Mouse (Mus musculus) CD4-positive, CD25-positive, alpha-beta regulatory T cell, adult 9 weeks (primary cell): ENCODE data around the gene Spns3. TPM values are rescaled to one million over a fixed set of nuclear protein-coding genes. Genes with fewer than 3 reads are reported as not detected.

Experiments
- polyA plus RNA-seq: library from polyadenylated mRNA; unstranded; fragments of 100-300 nt; shearing (Covaris generic); gene quantifications from one replicate; pipeline ENCODE4 v1.2.1, GENCODE M21; 2017

Gene Spns3
- polyA plus RNA-seq, result 0.69 TPM

DNA sequence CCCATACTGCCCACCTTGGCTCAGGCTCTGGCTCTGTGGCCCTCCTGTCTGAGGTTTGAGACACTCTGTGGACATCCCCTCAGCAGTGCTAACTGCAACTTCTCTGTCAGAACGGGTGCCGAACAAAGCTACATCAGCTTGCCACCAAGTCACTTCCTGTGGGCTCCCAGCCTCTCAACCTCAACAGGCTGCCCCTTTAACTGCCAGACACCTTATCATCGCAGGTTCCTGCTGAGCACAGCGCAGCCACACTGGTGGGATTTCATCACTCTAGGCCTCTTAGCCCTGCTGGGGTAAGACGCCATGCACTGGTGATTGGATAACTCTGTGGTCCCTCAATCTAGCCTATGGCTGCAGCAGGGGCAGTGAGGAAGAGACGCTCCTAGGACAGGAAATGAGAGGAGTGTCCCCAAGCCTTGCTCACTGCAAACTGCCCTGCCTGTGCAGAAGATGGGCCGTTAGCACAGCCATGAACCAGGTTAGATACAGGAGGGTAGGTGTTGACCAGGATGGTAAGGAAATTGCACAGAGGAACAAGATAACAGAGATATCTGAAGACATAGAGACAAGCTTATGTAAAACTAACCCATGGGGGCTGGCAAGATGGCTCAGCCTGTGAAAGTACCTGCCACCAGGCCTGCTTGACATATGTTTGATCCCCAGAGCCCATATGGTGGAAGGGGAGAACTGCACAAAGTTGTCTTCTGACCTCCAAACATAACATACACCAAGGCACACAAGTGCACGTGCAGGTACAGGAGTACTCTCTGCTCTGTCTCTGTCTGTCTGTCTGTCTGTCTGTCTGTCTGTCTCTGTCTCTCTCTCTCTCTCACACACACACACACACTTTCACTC lies at the start of gene Spns3:
Gene Spns3, minus strand, starts transcription at position 373 of the 855 bp plus-strand sequence.

DNA sequence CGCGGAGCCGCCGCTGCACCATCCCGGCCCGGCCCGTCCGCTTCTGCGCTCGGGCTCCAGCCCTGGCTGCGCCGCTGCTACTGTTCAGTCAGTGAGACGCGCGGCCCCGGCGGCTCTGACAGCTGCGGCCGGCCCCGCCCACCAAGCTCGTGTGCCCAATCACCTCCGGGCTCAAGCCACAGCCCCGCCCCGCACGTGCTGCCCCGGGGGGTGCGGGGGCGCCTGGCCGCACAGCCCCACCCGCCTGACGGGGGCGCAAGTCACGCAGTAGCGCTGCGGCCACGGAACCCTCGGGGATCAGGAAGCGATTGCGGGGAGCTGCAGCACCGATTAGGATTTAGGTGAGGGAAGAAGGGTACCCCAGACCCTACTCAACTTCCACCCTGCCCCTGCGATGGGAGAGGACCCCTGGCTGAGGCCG lies 60.4 kb downstream of the Spns3 start, which contains the start of gene Spns2:
Gene Spns2, minus strand, starts transcription at position 24 of the 421 bp plus-strand sequence.

Other genes with a start within 250 kb of the Spns3 start
- gene Xaf1, start 248.9 kb downstream of the Spns3 start, polyA plus RNA-seq, result 110 TPM
- 0.68 TPM for gene Fbxo39, start 236.1 kb downstream of the Spns3 start, polyA plus RNA-seq
- gene Tekt1, start 188.1 kb downstream of the Spns3 start, polyA plus RNA-seq, result not detected
- not detected for gene Smtnl2, start 138.8 kb downstream of the Spns3 start, polyA plus RNA-seq
- not detected for gene Ggt6, start 115.0 kb downstream of the Spns3 start, polyA plus RNA-seq
- gene Mybbp1a, start 109.2 kb downstream of the Spns3 start, polyA plus RNA-seq, result 128 TPM
- gene Spns2, start 60.6 kb downstream of the Spns3 start, polyA plus RNA-seq, result not detected
- 54.5 TPM for gene Ube2g1, start 56.8 kb upstream of the Spns3 start, polyA plus RNA-seq
- gene Ankfy1, start 139.5 kb upstream of the Spns3 start, polyA plus RNA-seq, result 71.9 TPM
- 10.7 TPM for gene Cyb5d2, start 245.6 kb upstream of the Spns3 start, polyA plus RNA-seq
- gene Zzef1, start 245.7 kb upstream of the Spns3 start, polyA plus RNA-seq, result 13.6 TPM